Mouse (Mus musculus) small intestine, adult 2 months (tissue): ENCODE measurements at regions not wholly inside any gene's neighbourhood (a gene's known extent, or its start where the extent isn't known, plus 50 kb on each side); places are given as distances from the start of the nearest gene placed in this dataset.
"Not testable (repeated sequence)": the region's sequence is repeated elsewhere in the genome, so short reads cannot be mapped to it uniquely, and the experiment has no call there.

Source experiments
- H3K27ac ChIP-seq: fragments of 200-500 bp; 2 replicates; pipeline ENCODE4 v1.5.1; 2012; ENCODE audit warnings: low read depth, low read length, control low read depth, inconsistent platforms; ENCODE audit not compliant: insufficient read depth
- H3K27me3 ChIP-seq: fragments of 200-500 bp; 2 replicates; pipeline ENCODE4 v1.6.1; 2012; ENCODE audit warnings: mild to moderate bottlenecking, moderate library complexity, low read length, inconsistent platforms; ENCODE audit not compliant: control insufficient read depth, insufficient read depth
- H3K36me3 ChIP-seq: fragments of 200-500 bp; 2 replicates; pipeline ENCODE4 v1.6.1; 2012; ENCODE audit warnings: mild to moderate bottlenecking, low read length, control low read depth, inconsistent platforms; ENCODE audit not compliant: control insufficient read depth, insufficient read depth
- H3K4me1 ChIP-seq: fragments of 200-500 bp; 2 replicates; pipeline ENCODE4 v1.6.1; 2012; ENCODE audit warnings: low read length, inconsistent platforms, mixed read lengths; ENCODE audit not compliant: control insufficient read depth, insufficient read depth, insufficient read length
- H3K4me3 ChIP-seq: fragments of 200-500 bp; 2 replicates; pipeline ENCODE4 v1.5.1; 2012; ENCODE audit warnings: low read depth, mild to moderate bottlenecking, control low read depth, inconsistent platforms, low read length, moderate library complexity
- CTCF ChIP-seq: fragments of 200-500 bp; IDR thresholded peaks from 2 replicates; pipeline ENCODE4 v1.5.1; 2012; ENCODE audit warnings: low read depth, mild to moderate bottlenecking, control low read depth, inconsistent platforms, low read length, moderate library complexity, mixed read lengths; ENCODE audit not compliant: insufficient replicate concordance, insufficient read length; ENCODE audit errors: extremely low read depth
- POLR2A ChIP-seq: fragments of 200-500 bp; IDR thresholded peaks from 2 replicates; pipeline ENCODE4 v1.6.1; 2012; ENCODE audit warnings: low read depth, mild to moderate bottlenecking, control low read depth, inconsistent platforms, low read length, moderate library complexity
- WGBS: fragments of 180-500 bp; shearing (Covaris S2); methylation state at CpG from one replicate; pipeline ENCODE4 v1.1.7; 2018; 5-methylcytosine and 5-hydroxymethylcytosine counted together

- no peaks in the 10 kb centered on the region for H3K36me3 ChIP-seq
- H3K27me3 ChIP-seq = no peaks in the 10 kb centered on the region
- TF ChIP-seq CTCF (no peak), POLR2A (no peak)
- no peak overlapping the region for H3K4me3 ChIP-seq
- H3K27ac ChIP-seq = no peak overlapping the region
- H3K4me1 ChIP-seq = no peaks in the 10 kb centered on the region
- 83% methylated on average over 5 of the region's 5 CpGs for WGBS
These were observed 181.5 kb downstream of the Diras2 start for GRCm38 (mm10) chr13:52349606-52350005.

GRCm38 (mm10) chr13:52352576-52352975 is 178.5 kb downstream of the Diras2 start:
- no peaks in the 10 kb centered on the region for H3K4me1 ChIP-seq
- no peak overlapping the region for H3K27ac ChIP-seq
- 70% methylated on average over 4 of the region's 4 CpGs for WGBS
- peak; percentile 70; the same call in 1 of the 2 replicates for TF ChIP-seq CTCF
- no peak for TF ChIP-seq POLR2A
- H3K27me3 ChIP-seq = no peaks in the 10 kb centered on the region
- no peak overlapping the region for H3K4me3 ChIP-seq
- no peaks in the 10 kb centered on the region for H3K36me3 ChIP-seq

- Histone ChIP-seq H3K4me3 (no peak overlapping the region), H3K36me3 (no peaks in the 10 kb centered on the region), H3K27ac (no peak overlapping the region), H3K4me1 (no peaks in the 10 kb centered on the region), H3K27me3 (no peaks in the 10 kb centered on the region)
- 84% methylated on average over 3 of the region's 3 CpGs for WGBS
- TF ChIP-seq CTCF (no peak), POLR2A (no peak)
These were observed 177.6 kb downstream of the Diras2 start for GRCm38 (mm10) chr13:52353437-52353836.

GRCm38 (mm10) chr13:52353966-52354365 is 177.1 kb downstream of the Diras2 start:
- Histone ChIP-seq H3K36me3 (no peaks in the 10 kb centered on the region), H3K4me1 (no peaks in the 10 kb centered on the region), H3K4me3 (no peak overlapping the region), H3K27me3 (no peaks in the 10 kb centered on the region), H3K27ac (no peak overlapping the region)
- 59% methylated on average over 2 of the region's 2 CpGs for WGBS
- no peak for TF ChIP-seq POLR2A
- no peak for TF ChIP-seq CTCF

GRCm38 (mm10) chr13:52355921-52356320 is 175.2 kb downstream of the Diras2 start:
- not testable (repeated sequence) for H3K27ac ChIP-seq, H3K4me3 ChIP-seq, H3K4me1 ChIP-seq, H3K36me3 ChIP-seq, H3K27me3 ChIP-seq
- 89% methylated on average over 4 of the region's 4 CpGs for WGBS

- not testable (repeated sequence) for H3K27me3 ChIP-seq, H3K27ac ChIP-seq, H3K4me1 ChIP-seq, H3K36me3 ChIP-seq, H3K4me3 ChIP-seq
- WGBS = 64% methylated on average over 4 of the region's 4 CpGs
These were observed 171.7 kb downstream of the Diras2 start for GRCm38 (mm10) chr13:52359332-52359731.

- Histone ChIP-seq H3K36me3 (no peaks in the 10 kb centered on the region), H3K4me3 (no peak overlapping the region), H3K27ac (no peak overlapping the region), H3K4me1 (no peaks in the 10 kb centered on the region), H3K27me3 (no peaks in the 10 kb centered on the region; the same call in 1 of the 2 replicates)
- TF ChIP-seq CTCF (no peak), POLR2A (no peak)
- WGBS = 57% methylated on average over 4 of the region's 4 CpGs
These were observed 169.8 kb downstream of the Diras2 start for GRCm38 (mm10) chr13:52361177-52361846.

- Histone ChIP-seq H3K27ac (no peak overlapping the region), H3K36me3 (no peaks in the 10 kb centered on the region), H3K4me1 (no peaks in the 10 kb centered on the region), H3K27me3 (no peaks in the 10 kb centered on the region; the same call in 1 of the 2 replicates), H3K4me3 (no peak overlapping the region)
- TF ChIP-seq CTCF (no peak), POLR2A (no peak)
- WGBS = 87% methylated on average over 5 of the region's 5 CpGs
These were observed 168.8 kb downstream of the Diras2 start for GRCm38 (mm10) chr13:52362266-52362665.
